Mouse (Mus musculus): ENCODE measurements around the gene Itm2b.

DNA sequence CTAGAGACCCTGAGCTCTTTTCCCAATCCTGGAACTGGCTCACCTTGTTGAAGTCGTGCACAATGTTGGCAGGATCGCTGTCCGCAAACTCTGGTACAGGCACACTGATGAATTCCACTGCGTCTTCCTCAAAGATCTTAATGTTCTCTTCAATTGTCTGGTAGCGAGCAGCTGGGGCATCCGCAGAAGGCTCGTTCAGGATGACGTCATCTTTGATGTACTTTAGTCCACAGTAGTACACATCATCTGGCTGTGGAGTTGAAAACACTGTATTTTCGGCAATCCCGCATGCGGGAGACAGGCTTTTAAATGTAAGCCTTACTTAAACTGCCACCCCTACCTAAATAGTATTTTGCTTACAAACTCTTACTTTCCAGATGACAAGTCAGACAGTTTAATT lies 18.8 kb downstream of the Itm2b start:
- TF ChIP-seq CTCF (IDR thresholded peaks at IDR 0.05; ENCODE audit: low read depth, low read length) (no peak), GATA1 (IDR thresholded peaks at IDR 0.05; ENCODE audit: borderline replicate concordance, low read length) (no peak), TAL1 (conservative IDR thresholded peaks at IDR 0.05; ENCODE audit: low read depth, low read length) (no peak), POLR2AphosphoS5 (IDR thresholded peaks at IDR 0.05; ENCODE audit: insufficient replicate concordance, low read depth, low read length) (no peak), GATA2 (IDR thresholded peaks at IDR 0.05; ENCODE audit: borderline replicate concordance, low read depth, low read length) (no peak)
